Mouse (Mus musculus) midbrain, postnatal 0 days (tissue): ENCODE data around the gene Rab3c. TPM values are rescaled to one million over a fixed set of nuclear protein-coding genes. Genes with fewer than 3 reads are reported as not detected.

Experiments used
- ATAC-seq: fragments of 200-750 bp; cut with Nextera tagmentation; 2 replicates; pipeline ENCODE4 v1.8.0; 2017; ENCODE audit warnings: moderate number of reproducible peaks, mild to moderate bottlenecking, moderate TSS enrichment, moderate library complexity; ENCODE audit not compliant: low FRiP score
- DNase-seq: peaks from one replicate; pipeline ENCODE4 v3.0.0-alpha.2; 2015; ENCODE audit warnings: low spot score
- H3K27ac ChIP-seq: fragments of 300-500 bp; sonication (generic); 2 replicates; pipeline ENCODE4 v1.5.1; 2014; ENCODE audit warnings: low read depth, mild to moderate bottlenecking, low read length, mixed read lengths
- H3K27me3 ChIP-seq: fragments of 300-500 bp; sonication (generic); 2 replicates; pipeline ENCODE4 v1.6.1; 2014; ENCODE audit warnings: low read length, control low read depth, mixed read lengths; ENCODE audit not compliant: insufficient read depth
- H3K36me3 ChIP-seq: fragments of 300-500 bp; sonication (generic); 2 replicates; pipeline ENCODE4 v1.6.1; 2014; ENCODE audit warnings: low read length, control low read depth, mixed read lengths; ENCODE audit not compliant: insufficient read depth
- H3K4me1 ChIP-seq: fragments of 300-500 bp; sonication (generic); 2 replicates; pipeline ENCODE4 v1.6.1; 2014; ENCODE audit warnings: mild to moderate bottlenecking, control low read depth, antibody characterized with exemption, low read length, mixed read lengths; ENCODE audit not compliant: insufficient read depth
- H3K4me2 ChIP-seq: fragments of 300-500 bp; sonication (generic); 2 replicates; pipeline ENCODE4 v1.6.1; 2014; ENCODE audit warnings: low read depth, mild to moderate bottlenecking, low read length, mixed read lengths; ENCODE audit not compliant: poor library complexity, severe bottlenecking
- H3K4me3 ChIP-seq: fragments of 300-500 bp; sonication (generic); 2 replicates; pipeline ENCODE4 v1.5.1; 2014; ENCODE audit warnings: low read depth, mild to moderate bottlenecking, low read length, moderate library complexity
- H3K9ac ChIP-seq: fragments of 300-500 bp; sonication (generic); replicated peaks from 2 replicates; pipeline ENCODE4 v1.6.1; 2014; ENCODE audit warnings: mild to moderate bottlenecking, low read length, moderate library complexity, mixed read lengths; ENCODE audit not compliant: poor library complexity, severe bottlenecking
- H3K9me3 ChIP-seq: fragments of 300-500 bp; sonication (generic); 2 replicates; pipeline ENCODE4 v1.6.1; 2016; ENCODE audit warnings: low read length, control low read depth
- CTCF ChIP-seq: IDR thresholded peaks from 2 replicates; pipeline ENCODE4 v1.5.1; 2016; ENCODE audit warnings: antibody characterized with exemption, mild to moderate bottlenecking
- WGBS: fragments of 180-500 bp; shearing (Covaris S2); extraction: QIAGEN DNeasy Blood & Tissue Kit; methylation state at CpG from one replicate; pipeline ENCODE4 v1.1.7; 2014; 5-methylcytosine and 5-hydroxymethylcytosine counted together
- polyA plus RNA-seq: library from polyadenylated mRNA; unstranded; fragments of >200 nt; fragmentation: Nextera tagmentation; extraction: Ambion mirVana; gene quantifications from 2 replicates; pipeline ENCODE4 v1.2.1, GENCODE M21; 2015
- total RNA-seq: library from RNA; depleted of rRNA; stranded (reverse); fragments of >200 nt; gene quantifications from 2 replicates; pipeline ENCODE4 v1.2.3, GENCODE M21; 2014

The Rab3c gene
- total and polyA plus RNA-seq, 2 experiments from 2014 or later: 164 to 168 TPM

GRCm38 (mm10) chr13:110127613-110128258, 153.1 kb downstream of the Rab3c start:
- TF ChIP-seq CTCF: no peak
- Histone ChIP-seq H3K9me3 (no peaks in the 10 kb centered on the region), H3K36me3 (no peaks in the 10 kb centered on the region), H3K27me3 (no peaks in the 10 kb centered on the region), H3K4me1 (peaks cover 6% of the 10 kb centered on the region; the same call in 1 of the 2 replicates), H3K4me3 (no peak overlapping the region), H3K27ac (peak overlapping the region; percentile 82), H3K4me2 (peak overlapping the region; percentile 9; the same call in 1 of the 2 replicates), H3K9ac (peak overlapping the region; percentile 14; the same call in 1 of the 2 replicates)
- ATAC-seq (peak; percentile 80), DNase-seq (peak; percentile 78)
- 29% methylated on average over 12 of the region's 12 CpGs for WGBS

- Histone ChIP-seq H3K4me1 (peaks cover 6% of the 10 kb centered on the region; the same call in 1 of the 2 replicates), H3K9me3 (no peaks in the 10 kb centered on the region), H3K27me3 (no peaks in the 10 kb centered on the region), H3K4me3 (no peak overlapping the region), H3K4me2 (no peak overlapping the region), H3K36me3 (no peaks in the 10 kb centered on the region), H3K27ac (no peak overlapping the region), H3K9ac (no peak overlapping the region)
- no peak for TF ChIP-seq CTCF
- ATAC-seq (no peak), DNase-seq (no peak)
- 83% methylated on average over 4 of the region's 4 CpGs for WGBS
These were observed 158.0 kb downstream of the Rab3c start for GRCm38 (mm10) chr13:110122825-110123224.

GRCm38 (mm10) chr13:110116892-110117291, 163.9 kb downstream of the Rab3c start:
- DNase-seq: no peak
- no peaks in the 10 kb centered on the region for H3K9me3 ChIP-seq
- WGBS: 87% methylated on average over 5 of the region's 5 CpGs
- no peak overlapping the region for H3K9ac ChIP-seq
- no peak for TF ChIP-seq CTCF
- no peaks in the 10 kb centered on the region for H3K27me3 ChIP-seq
- ATAC-seq: no peak
- H3K36me3 ChIP-seq: no peaks in the 10 kb centered on the region
- H3K4me2 ChIP-seq: no peak overlapping the region
- no peaks in the 10 kb centered on the region for H3K4me1 ChIP-seq
- H3K4me3 ChIP-seq: no peak overlapping the region
- H3K27ac ChIP-seq: no peak overlapping the region

- no peak for TF ChIP-seq CTCF
- WGBS: 62% methylated on average over 3 of the region's 3 CpGs
- no peak overlapping the region for H3K4me2 ChIP-seq
These were observed 164.5 kb downstream of the Rab3c start for GRCm38 (mm10) chr13:110116316-110116715.

GRCm38 (mm10) chr13:110114870-110115645, 165.7 kb downstream of the Rab3c start:
- Histone ChIP-seq H3K27me3 (no peaks in the 10 kb centered on the region), H3K4me1 (no peaks in the 10 kb centered on the region), H3K36me3 (no peaks in the 10 kb centered on the region), H3K9me3 (no peaks in the 10 kb centered on the region), H3K9ac (no peak overlapping the region), H3K27ac (peak overlapping the region; percentile 33), H3K4me3 (no peak overlapping the region), H3K4me2 (no peak overlapping the region)
- peak; percentile 36 for TF ChIP-seq CTCF
- DNase-seq: peak; percentile 80
- 13% methylated on average over 7 of the region's 7 CpGs for WGBS
- ATAC-seq: peak; percentile 78

More at GRCm38 (mm10) chr13:110116316-110116715, 164.5 kb downstream of the Rab3c start:
- Histone ChIP-seq H3K36me3 (no peaks in the 10 kb centered on the region), H3K4me3 (no peak overlapping the region), H3K27me3 (no peaks in the 10 kb centered on the region), H3K27ac (no peak overlapping the region), H3K4me1 (no peaks in the 10 kb centered on the region), H3K9ac (no peak overlapping the region), H3K9me3 (no peaks in the 10 kb centered on the region)
- no peak for DNase-seq
- no peak for ATAC-seq

- no peak overlapping the region for H3K9ac ChIP-seq
- no peak for ATAC-seq
- H3K4me2 ChIP-seq: no peak overlapping the region
- no peak overlapping the region for H3K4me3 ChIP-seq
- no peaks in the 10 kb centered on the region for H3K9me3 ChIP-seq
- no peaks in the 10 kb centered on the region for H3K27me3 ChIP-seq
- no peak for TF ChIP-seq CTCF
- WGBS: 92% methylated on average over 6 of the region's 6 CpGs
- no peak for DNase-seq
- no peaks in the 10 kb centered on the region for H3K36me3 ChIP-seq
- no peaks in the 10 kb centered on the region for H3K4me1 ChIP-seq
- no peak overlapping the region for H3K27ac ChIP-seq
These were observed 167.1 kb downstream of the Rab3c start for GRCm38 (mm10) chr13:110113711-110114110.
